Mouse (Mus musculus): ENCODE measurements around the gene Sh3gl1. TPM values are rescaled to one million over a fixed set of nuclear protein-coding genes. Genes with fewer than 3 reads are reported as not detected.

Sh3gl1 gene
- polyA plus RNA-seq, 1 experiment from 2014 or later, result 118 TPM

GRCm38 (mm10) chr17:56034040-56034725 is 2.3 kb downstream of the Sh3gl1 start:
- H3K36me3 ChIP-seq (ENCODE audit: control insufficient read depth, insufficient read depth, low read length), result no peaks in the 10 kb centered on the region; the same call in 1 of the 2 replicates
- 90% methylated on average over 7 of the region's 7 CpGs for WGBS
- H3K4me2 ChIP-seq, result no peak overlapping the region
- H3K27me3 ChIP-seq (ENCODE audit: control insufficient read depth, insufficient read depth, low read length), result no peaks in the 10 kb centered on the region
- no peak overlapping the region for H3K9ac ChIP-seq (ENCODE audit: low read length)
- no peaks in the 10 kb centered on the region for H3K9me3 ChIP-seq (ENCODE audit: control insufficient read depth, low read length)
- DNase-seq (ENCODE audit: low spot score, missing footprints) (peak; percentile 35), ATAC-seq (ENCODE audit: low FRiP score) (no peak)
- H3K27ac ChIP-seq (ENCODE audit: low read depth, low read length), result no peak overlapping the region
- H3K4me1 ChIP-seq (ENCODE audit: control insufficient read depth, insufficient read depth, low read length), result peaks cover 9% of the 10 kb centered on the region
- H3K4me3 ChIP-seq (ENCODE audit: low read depth, low read length), result no peak overlapping the region

DNA sequence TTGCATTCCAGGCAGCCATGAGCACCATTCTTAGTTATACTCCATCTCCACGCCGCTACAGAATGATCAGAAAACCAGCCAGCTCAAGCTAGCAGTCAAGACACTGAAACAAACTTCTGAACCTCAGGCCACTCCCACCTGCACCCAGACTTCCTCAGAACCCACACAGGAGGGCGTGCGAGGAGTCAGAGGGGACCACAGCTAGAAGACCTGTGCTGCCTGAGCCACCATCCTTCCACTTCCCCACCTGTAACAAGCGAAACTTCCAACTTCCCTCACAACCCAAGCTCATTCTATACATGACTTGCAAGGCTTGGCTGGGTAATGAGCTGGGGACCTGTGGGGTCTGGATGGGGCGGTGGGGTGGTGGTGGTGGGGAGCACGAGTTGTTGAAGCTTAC is 3.6 kb downstream of the Sh3gl1 start:
- WGBS, result 81% methylated on average over 7 of the region's 7 CpGs

DNA sequence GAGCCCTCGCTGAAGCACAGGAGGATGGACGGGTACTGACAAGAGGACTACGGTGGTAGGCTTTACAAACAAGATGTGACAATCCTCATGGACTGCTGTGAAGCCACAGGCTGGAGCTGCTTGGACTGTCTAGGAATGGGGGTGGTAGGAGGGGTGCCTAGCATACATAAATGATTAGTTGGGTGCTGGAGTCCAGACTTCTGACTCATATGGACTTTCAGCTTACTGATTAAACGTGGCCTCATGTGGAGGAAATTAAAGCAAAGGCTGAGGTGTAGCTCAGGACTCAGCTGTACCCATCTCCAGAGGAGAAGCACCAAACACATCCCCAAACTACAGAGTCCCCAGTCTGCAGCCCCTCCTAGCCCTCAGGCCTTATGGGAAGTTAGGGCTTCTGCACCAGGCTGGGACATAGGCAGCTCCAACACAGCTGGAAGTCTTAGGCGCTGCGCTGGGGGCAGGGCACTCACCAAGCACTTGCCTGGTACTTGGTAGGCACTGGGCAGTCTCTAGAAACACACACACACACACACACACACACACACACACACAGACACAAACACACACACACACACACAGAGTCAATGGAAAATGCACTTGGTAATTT is 4.2 kb downstream of the Sh3gl1 start:
- Histone ChIP-seq H3K36me3 (ENCODE audit: control insufficient read depth, insufficient read depth, low read length) (no peaks in the 10 kb centered on the region; the same call in 1 of the 2 replicates), H3K27me3 (ENCODE audit: control insufficient read depth, insufficient read depth, low read length) (no peaks in the 10 kb centered on the region), H3K4me2 (no peak overlapping the region), H3K9me3 (ENCODE audit: control insufficient read depth, low read length) (no peaks in the 10 kb centered on the region), H3K4me1 (ENCODE audit: control insufficient read depth, insufficient read depth, low read length) (peaks cover 9% of the 10 kb centered on the region), H3K9ac (ENCODE audit: low read length) (peak overlapping the region; percentile 24; the same call in 1 of the 2 replicates), H3K27ac (ENCODE audit: low read depth, low read length) (no peak overlapping the region), H3K4me3 (ENCODE audit: low read depth, low read length) (no peak overlapping the region)
- WGBS, result 70% methylated on average over 6 of the region's 6 CpGs
- no peak for ATAC-seq (ENCODE audit: low FRiP score)
- no peak for DNase-seq (ENCODE audit: low spot score, missing footprints)

More for the DNA sequence above, 3.6 kb downstream of the Sh3gl1 start:
- Histone ChIP-seq H3K4me3 (ENCODE audit: low read depth, low read length) (no peak overlapping the region), H3K4me2 (no peak overlapping the region), H3K36me3 (ENCODE audit: control insufficient read depth, insufficient read depth, low read length) (no peaks in the 10 kb centered on the region; the same call in 1 of the 2 replicates), H3K27ac (ENCODE audit: low read depth, low read length) (no peak overlapping the region), H3K9me3 (ENCODE audit: control insufficient read depth, low read length) (no peaks in the 10 kb centered on the region), H3K4me1 (ENCODE audit: control insufficient read depth, insufficient read depth, low read length) (peaks cover 9% of the 10 kb centered on the region), H3K27me3 (ENCODE audit: control insufficient read depth, insufficient read depth, low read length) (no peaks in the 10 kb centered on the region), H3K9ac (ENCODE audit: low read length) (no peak overlapping the region)
- DNase-seq (ENCODE audit: low spot score, missing footprints), result no peak
- ATAC-seq (ENCODE audit: low FRiP score), result no peak

- H3K27ac ChIP-seq (ENCODE audit: low read depth, low read length), result no peak overlapping the region
- H3K9me3 ChIP-seq (ENCODE audit: control insufficient read depth, low read length), result no peaks in the 10 kb centered on the region
- no peaks in the 10 kb centered on the region; the same call in 1 of the 2 replicates for H3K36me3 ChIP-seq (ENCODE audit: control insufficient read depth, insufficient read depth, low read length)
- no peaks in the 10 kb centered on the region for H3K27me3 ChIP-seq (ENCODE audit: control insufficient read depth, insufficient read depth, low read length)
- no peak overlapping the region for H3K9ac ChIP-seq (ENCODE audit: low read length)
- H3K4me2 ChIP-seq, result no peak overlapping the region
- WGBS, result 94% methylated on average over 7 of the region's 7 CpGs
- H3K4me1 ChIP-seq (ENCODE audit: control insufficient read depth, insufficient read depth, low read length), result peaks cover 9% of the 10 kb centered on the region
- H3K4me3 ChIP-seq (ENCODE audit: low read depth, low read length), result no peak overlapping the region
- ATAC-seq (ENCODE audit: low FRiP score), result no peak
- no peak for DNase-seq (ENCODE audit: low spot score, missing footprints)
Observed at GRCm38 (mm10) chr17:56031431-56031830, 5.0 kb downstream of the Sh3gl1 start.

- peaks cover 9% of the 10 kb centered on the region for H3K4me1 ChIP-seq (ENCODE audit: control insufficient read depth, insufficient read depth, low read length)
- no peak overlapping the region for H3K9ac ChIP-seq (ENCODE audit: low read length)
- H3K9me3 ChIP-seq (ENCODE audit: control insufficient read depth, low read length), result no peaks in the 10 kb centered on the region
- no peak overlapping the region for H3K27ac ChIP-seq (ENCODE audit: low read depth, low read length)
- DNase-seq (ENCODE audit: low spot score, missing footprints) (no peak), ATAC-seq (ENCODE audit: low FRiP score) (no peak)
- no peak overlapping the region for H3K4me2 ChIP-seq
- 75% methylated on average over 5 of the region's 5 CpGs for WGBS
- H3K4me3 ChIP-seq (ENCODE audit: low read depth, low read length), result no peak overlapping the region
- H3K27me3 ChIP-seq (ENCODE audit: control insufficient read depth, insufficient read depth, low read length), result no peaks in the 10 kb centered on the region
- no peaks in the 10 kb centered on the region; the same call in 1 of the 2 replicates for H3K36me3 ChIP-seq (ENCODE audit: control insufficient read depth, insufficient read depth, low read length)
Observed at GRCm38 (mm10) chr17:56030919-56031318, 5.5 kb downstream of the Sh3gl1 start.

DNA sequence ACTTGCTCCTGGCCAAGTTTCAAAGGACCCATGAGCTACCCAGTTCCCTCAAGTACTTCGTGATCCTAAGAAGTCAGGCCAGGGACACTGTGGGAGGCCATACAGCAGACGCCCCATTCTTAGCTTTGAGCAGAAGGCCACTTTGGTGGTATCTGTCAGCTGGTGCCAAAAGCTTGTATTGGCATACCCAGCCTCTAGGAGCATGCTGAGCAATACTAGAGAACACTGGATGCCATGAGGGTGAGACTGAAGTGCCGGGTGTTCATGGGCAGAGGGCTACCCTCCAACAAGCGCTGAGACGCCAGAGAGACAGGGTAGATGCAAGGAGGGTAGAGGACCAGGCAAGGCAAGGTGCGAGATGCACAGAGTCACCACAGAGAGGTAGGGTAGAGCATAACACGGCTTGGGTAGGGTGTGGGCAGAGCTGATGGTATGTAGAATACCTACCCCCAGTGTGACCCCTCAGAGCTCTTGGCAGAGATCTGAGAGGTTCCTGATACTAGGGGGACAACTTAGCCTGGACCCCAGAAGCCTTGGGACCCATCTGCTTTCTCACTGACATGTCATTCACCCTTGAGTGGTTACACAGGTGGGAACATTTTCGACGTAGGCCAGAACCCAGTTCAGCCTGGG is 6.1 kb downstream of the Sh3gl1 start:
- H3K9ac ChIP-seq (ENCODE audit: low read length), result no peak overlapping the region
- peaks cover 5% of the 10 kb centered on the region for H3K4me1 ChIP-seq (ENCODE audit: control insufficient read depth, insufficient read depth, low read length)
- 92% methylated on average over 9 of the region's 9 CpGs for WGBS
- no peaks in the 10 kb centered on the region for H3K27me3 ChIP-seq (ENCODE audit: control insufficient read depth, insufficient read depth, low read length)
- DNase-seq (ENCODE audit: low spot score, missing footprints) (no peak), ATAC-seq (ENCODE audit: low FRiP score) (no peak)
- H3K4me3 ChIP-seq (ENCODE audit: low read depth, low read length), result no peak overlapping the region
- H3K36me3 ChIP-seq (ENCODE audit: control insufficient read depth, insufficient read depth, low read length), result no peaks in the 10 kb centered on the region; the same call in 1 of the 2 replicates
- H3K4me2 ChIP-seq, result no peak overlapping the region
- H3K9me3 ChIP-seq (ENCODE audit: control insufficient read depth, low read length), result no peaks in the 10 kb centered on the region
- H3K27ac ChIP-seq (ENCODE audit: low read depth, low read length), result no peak overlapping the region

DNA sequence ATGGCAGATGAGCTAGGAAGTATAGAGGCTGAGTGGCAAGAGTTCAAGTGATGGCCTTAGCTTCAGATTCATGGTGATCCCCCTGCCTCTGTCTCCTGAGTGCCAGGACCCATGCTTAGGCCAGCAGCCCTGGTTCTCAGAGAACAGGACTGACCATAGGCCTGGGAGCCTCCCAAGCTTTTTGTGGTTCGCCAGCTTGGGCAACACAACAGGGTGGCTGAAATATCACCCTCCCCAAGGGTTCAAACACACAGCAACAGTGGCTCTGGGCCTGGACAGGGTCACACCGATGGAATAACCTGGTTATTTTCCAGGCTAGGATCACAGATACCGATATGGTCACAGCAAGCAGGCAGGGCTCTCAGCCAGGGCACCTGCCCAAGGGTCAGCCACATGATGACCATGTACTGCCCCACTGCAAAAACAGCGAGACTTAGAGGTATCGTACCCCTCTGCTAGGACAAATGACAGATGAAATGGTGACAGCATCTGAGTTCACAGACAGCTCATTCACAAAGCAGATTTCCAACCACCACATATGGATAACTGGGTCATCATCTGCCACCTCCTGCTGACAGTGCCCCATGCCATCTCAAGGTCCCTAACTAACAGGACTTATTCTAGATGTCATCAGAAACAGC is 8.5 kb downstream of the Sh3gl1 start:
- Histone ChIP-seq H3K4me1 (ENCODE audit: control insufficient read depth, insufficient read depth, low read length) (peaks cover 5% of the 10 kb centered on the region), H3K9me3 (ENCODE audit: control insufficient read depth, low read length) (no peaks in the 10 kb centered on the region), H3K9ac (ENCODE audit: low read length) (no peak overlapping the region), H3K27me3 (ENCODE audit: control insufficient read depth, insufficient read depth, low read length) (no peaks in the 10 kb centered on the region), H3K27ac (ENCODE audit: low read depth, low read length) (no peak overlapping the region), H3K36me3 (ENCODE audit: control insufficient read depth, insufficient read depth, low read length) (no peaks in the 10 kb centered on the region), H3K4me2 (no peak overlapping the region), H3K4me3 (ENCODE audit: low read depth, low read length) (no peak overlapping the region)
- no peak for ATAC-seq (ENCODE audit: low FRiP score)
- 95% methylated on average over 5 of the region's 5 CpGs for WGBS
- DNase-seq (ENCODE audit: low spot score, missing footprints), result no peak

GRCm38 (mm10) chr17:56026881-56027280 is 9.6 kb downstream of the Sh3gl1 start:
- no peaks in the 10 kb centered on the region for H3K36me3 ChIP-seq (ENCODE audit: control insufficient read depth, insufficient read depth, low read length)
- peaks cover 7% of the 10 kb centered on the region for H3K4me1 ChIP-seq (ENCODE audit: control insufficient read depth, insufficient read depth, low read length)
- H3K27ac ChIP-seq (ENCODE audit: low read depth, low read length), result no peak overlapping the region
- no peak overlapping the region for H3K4me2 ChIP-seq
- WGBS, result 73% methylated on average over 1 of the region's 1 CpGs
- H3K9ac ChIP-seq (ENCODE audit: low read length), result no peak overlapping the region
- no peaks in the 10 kb centered on the region for H3K27me3 ChIP-seq (ENCODE audit: control insufficient read depth, insufficient read depth, low read length)
- ATAC-seq (ENCODE audit: low FRiP score), result no peak
- H3K9me3 ChIP-seq (ENCODE audit: control insufficient read depth, low read length), result no peaks in the 10 kb centered on the region
- H3K4me3 ChIP-seq (ENCODE audit: low read depth, low read length), result no peak overlapping the region
- DNase-seq (ENCODE audit: low spot score, missing footprints), result no peak

DNA sequence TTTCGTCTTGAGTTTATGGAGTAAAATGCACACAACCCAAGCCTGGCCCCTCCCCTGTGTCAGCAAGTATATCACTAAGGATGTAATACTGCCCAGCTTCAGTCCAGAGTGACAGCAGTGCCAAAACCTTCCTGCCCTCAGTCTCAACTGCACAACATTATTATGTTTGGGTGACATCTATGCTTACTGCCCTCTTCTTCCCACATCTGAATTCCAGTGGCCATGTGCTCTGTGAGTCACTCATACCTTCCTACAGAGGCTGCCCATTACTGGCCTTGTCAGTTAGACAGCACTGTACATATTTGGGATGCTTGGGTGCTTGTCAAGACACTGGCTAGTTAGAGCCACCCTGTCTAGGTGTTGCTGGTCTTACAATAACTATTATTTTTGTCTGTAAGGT is 10.1 kb downstream of the Sh3gl1 start:
- Histone ChIP-seq H3K9me3 (ENCODE audit: control insufficient read depth, low read length) (no peaks in the 10 kb centered on the region), H3K9ac (ENCODE audit: low read length) (no peak overlapping the region), H3K4me2 (no peak overlapping the region), H3K27ac (ENCODE audit: low read depth, low read length) (no peak overlapping the region), H3K36me3 (ENCODE audit: control insufficient read depth, insufficient read depth, low read length) (no peaks in the 10 kb centered on the region), H3K4me1 (ENCODE audit: control insufficient read depth, insufficient read depth, low read length) (peaks cover 7% of the 10 kb centered on the region), H3K27me3 (ENCODE audit: control insufficient read depth, insufficient read depth, low read length) (no peaks in the 10 kb centered on the region), H3K4me3 (ENCODE audit: low read depth, low read length) (no peak overlapping the region)
- DNase-seq (ENCODE audit: low spot score, missing footprints) (no peak), ATAC-seq (ENCODE audit: low FRiP score) (no peak)
- 96% methylated on average over 1 of the region's 1 CpGs for whole genome bisulfite sequencing
